Mouse (Mus musculus): ENCODE measurements around the gene Spag9.

Spag9 gene

GRCm38 (mm10) chr11:94054901-94055300 is 59.0 kb downstream of the Spag9 start:
- no peak for DNase-seq

DNA sequence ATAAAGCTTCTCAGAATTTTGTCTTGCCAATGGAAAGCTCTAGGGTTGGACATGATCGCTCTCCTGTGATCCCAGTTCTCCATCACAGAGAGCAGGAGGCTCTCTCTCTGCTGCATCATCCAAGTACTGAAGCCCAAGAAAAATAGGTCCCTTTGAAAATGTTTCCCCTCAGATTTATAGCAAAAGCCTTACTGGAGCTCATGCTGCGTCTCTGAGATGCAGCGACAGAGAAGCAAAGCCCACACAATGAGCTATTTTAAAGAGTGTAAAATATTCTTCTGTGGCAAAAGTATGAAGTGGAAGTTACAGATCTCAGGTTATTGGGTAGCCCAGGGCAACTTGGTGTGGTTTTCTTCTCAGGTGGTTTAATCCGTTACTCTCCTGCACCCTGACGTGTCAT is 68.0 kb downstream of the Spag9 start:
- no peak for DNase-seq

DNA sequence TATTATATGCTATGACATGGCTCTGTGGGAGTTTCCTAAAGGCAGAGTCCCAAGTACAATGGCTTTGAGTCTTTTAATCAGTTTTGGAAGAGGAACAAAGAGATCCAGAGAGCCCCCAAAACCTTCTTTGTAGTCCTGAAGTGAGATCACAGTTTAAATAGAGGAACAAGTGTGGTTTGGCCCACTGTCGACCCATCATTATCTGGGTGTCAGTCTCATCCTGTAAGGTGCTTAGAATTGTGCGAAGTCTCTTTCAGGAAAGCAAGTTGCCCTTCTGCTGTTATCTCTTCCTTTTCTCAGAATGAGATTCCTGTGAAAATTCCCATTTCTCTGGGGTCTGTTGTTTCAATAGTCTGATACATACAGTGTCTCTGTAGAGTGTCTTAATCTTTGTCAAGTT is 74.6 kb downstream of the Spag9 start:
- DNase-seq = no peak

- DNase-seq = peak; percentile 30
Observed at GRCm38 (mm10) chr11:94073283-94073682, 77.4 kb downstream of the Spag9 start.

- peak; percentile 64 for DNase-seq
Observed at GRCm38 (mm10) chr11:94086966-94087365, 91.1 kb downstream of the Spag9 start.

DNA sequence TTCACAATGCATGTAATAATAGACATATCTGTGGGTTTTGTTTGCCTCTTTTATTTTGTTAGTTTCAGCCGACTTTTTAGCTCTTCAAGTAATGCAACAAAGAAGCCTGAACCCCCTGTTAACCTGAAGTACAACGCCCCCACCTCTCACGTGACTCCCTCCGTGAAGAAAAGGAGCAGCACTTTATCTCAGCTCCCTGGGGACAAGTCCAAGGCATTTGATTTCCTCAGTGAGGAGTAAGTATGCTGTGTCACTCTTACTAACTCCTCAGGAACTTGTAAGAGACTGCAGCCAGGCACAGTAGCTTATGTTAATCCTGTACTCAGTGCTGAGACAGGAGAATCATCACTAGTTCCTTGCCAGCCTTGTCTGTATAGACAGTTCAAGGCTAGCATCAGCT is 94.6 kb downstream of the Spag9 start:
- DNase-seq = no peak

DNA sequence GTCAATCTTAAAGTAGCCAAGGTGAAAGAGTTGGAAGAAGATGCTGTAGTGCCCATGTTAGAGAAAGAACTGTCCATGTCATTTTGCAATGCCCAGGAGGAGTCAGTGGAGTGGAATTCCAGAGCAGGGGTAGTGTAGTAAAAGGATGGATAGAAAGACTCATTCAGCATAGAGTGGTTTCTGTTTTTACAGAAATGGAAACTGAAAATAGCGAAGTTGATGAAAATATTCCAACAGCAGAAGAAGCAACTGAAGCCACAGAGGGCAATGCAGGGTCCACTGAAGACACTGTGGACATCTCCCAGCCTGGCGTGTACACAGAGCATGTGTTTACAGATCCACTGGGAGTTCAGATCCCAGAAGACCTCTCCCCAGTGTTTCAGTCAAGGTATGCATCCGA is 101.6 kb downstream of the Spag9 start:
- DNase-seq = no peak

GRCm38 (mm10) chr11:94098840-94099239 is 102.9 kb downstream of the Spag9 start:
- DNase-seq = no peak

- DNase-seq = no peak
Observed at GRCm38 (mm10) chr11:94113795-94114194, 117.9 kb downstream of the Spag9 start.

DNA sequence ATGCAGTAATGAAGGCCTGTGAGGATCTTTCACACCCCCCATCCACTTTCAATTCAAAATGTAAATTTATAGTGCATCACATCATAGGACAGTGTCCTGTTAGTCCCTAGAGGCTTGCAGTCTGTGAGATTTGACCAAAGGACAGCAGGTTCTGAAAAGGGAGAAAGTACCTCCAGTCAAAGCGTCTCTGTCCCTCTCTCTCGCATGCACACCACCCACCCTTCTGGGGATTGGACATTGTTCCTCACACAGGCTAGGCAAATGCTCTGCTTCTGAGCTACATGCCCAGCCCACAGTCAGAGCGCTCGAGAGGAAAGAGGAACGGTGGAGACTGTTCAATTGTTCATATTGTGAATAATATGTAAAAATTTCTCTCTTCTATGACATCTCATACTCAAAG is 119.5 kb downstream of the Spag9 start:
- DNase-seq = no peak

DNA sequence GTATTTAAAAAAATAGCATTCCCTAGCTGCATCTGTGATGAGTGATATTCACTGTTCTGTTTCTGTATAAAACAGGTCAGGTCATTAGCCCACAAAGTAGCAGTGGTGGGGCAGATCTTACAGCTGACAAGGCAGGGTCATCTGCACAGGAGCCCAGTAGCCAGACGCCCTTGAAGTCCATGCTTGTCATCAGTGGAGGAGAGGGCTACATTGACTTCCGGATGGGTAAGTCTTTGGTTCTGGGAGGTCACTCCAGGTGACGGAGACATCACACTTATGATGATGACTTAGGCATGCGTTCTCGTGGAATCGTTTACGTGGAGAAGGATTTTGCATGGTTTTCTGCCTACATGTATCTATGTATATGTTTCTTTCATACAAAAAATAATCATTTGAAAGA is 120.8 kb downstream of the Spag9 start:
- DNase-seq = no peak

- DNase-seq = no peak
Observed at GRCm38 (mm10) chr11:94117836-94118235, 121.9 kb downstream of the Spag9 start.

GRCm38 (mm10) chr11:94118612-94119011 is 122.7 kb downstream of the Spag9 start:
- no peak for DNase-seq

DNA sequence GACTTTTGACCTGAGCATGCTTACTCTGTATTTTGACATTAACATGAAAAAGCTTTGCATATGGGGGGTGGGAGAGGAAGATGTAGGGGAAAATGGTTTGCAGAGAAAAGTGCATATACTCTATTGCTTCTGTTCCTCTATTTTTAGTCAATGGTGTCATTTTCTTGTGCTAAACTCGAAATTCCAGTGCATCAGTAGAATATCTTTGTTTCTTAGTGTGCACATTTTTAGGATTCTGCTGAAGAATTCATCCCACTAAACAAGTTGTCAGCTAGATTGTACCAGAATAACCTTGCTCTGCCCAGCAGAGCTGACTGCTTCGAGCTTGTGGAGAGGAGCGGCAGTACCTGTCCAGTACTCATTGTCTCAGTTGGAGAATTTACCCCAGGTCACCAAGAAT is 124.8 kb downstream of the Spag9 start:
- no peak for DNase-seq

GRCm38 (mm10) chr11:94121501-94121900 is 125.6 kb downstream of the Spag9 start:
- no peak for DNase-seq

- no peak for DNase-seq
Observed at GRCm38 (mm10) chr11:94122341-94123030, 126.6 kb downstream of the Spag9 start.

DNA sequence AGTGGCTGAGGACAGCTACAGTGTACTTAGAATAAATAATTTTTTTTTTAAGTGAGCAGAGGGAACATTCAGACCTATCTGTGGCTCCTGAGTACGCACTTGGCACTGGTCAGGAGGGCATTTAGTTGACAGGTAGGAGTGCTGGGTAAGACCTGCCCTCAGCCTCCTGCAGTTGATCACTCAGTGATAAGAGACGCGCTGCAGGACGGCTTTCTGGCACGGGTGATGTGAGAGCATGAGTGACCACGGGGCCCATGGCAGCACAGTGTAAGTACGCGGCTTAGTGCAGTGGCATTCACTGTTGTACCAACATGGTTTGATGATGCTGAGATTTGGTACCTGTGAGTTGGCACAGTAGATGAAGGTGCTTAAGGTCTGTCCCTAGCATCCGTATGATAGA is 130.8 kb downstream of the Spag9 start:
- no peak for DNase-seq

DNA sequence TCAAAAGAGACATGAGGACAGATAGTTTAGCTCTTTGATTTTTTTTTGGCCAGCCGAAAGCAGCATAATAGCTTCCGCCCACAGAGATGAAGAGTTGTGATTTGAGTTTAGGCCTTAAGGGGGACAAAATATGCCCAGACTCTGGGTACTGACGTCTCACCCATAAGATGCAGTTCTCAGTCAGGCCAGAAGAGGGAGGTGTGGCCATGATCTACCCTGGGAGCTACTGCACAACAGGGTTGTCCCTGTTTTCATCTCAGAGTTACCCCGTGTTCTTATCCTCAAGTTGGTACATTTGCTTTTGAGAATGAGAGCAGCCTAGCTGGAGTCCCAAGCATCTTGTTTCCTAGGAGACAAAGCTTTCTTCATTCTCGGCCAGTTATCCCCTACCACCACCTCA is 132.1 kb downstream of the Spag9 start:
- peak; percentile 94 for DNase-seq

DNA sequence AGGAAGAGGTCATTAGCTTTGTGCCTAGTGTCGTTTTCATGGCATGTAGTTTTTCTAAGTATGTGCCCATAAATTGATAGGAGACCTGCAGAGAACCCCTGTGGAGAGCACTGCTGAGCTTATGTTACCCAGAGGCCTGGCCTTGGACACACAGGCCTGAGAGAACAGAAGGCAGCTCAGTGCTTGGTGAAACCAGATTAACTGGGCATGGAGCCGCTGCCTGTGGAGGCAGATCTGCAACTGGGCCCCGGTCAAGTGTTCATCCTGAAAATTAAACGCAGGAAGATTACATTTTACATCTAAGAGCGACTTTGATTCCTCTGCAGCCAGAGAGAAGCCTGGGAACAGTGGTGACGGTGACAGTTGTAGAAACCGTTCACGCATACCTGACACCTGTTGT is 132.6 kb downstream of the Spag9 start:
- no peak for DNase-seq

GRCm38 (mm10) chr11:94129261-94130059 is 133.6 kb downstream of the Spag9 start:
- DNase-seq = peak; percentile 79

DNA sequence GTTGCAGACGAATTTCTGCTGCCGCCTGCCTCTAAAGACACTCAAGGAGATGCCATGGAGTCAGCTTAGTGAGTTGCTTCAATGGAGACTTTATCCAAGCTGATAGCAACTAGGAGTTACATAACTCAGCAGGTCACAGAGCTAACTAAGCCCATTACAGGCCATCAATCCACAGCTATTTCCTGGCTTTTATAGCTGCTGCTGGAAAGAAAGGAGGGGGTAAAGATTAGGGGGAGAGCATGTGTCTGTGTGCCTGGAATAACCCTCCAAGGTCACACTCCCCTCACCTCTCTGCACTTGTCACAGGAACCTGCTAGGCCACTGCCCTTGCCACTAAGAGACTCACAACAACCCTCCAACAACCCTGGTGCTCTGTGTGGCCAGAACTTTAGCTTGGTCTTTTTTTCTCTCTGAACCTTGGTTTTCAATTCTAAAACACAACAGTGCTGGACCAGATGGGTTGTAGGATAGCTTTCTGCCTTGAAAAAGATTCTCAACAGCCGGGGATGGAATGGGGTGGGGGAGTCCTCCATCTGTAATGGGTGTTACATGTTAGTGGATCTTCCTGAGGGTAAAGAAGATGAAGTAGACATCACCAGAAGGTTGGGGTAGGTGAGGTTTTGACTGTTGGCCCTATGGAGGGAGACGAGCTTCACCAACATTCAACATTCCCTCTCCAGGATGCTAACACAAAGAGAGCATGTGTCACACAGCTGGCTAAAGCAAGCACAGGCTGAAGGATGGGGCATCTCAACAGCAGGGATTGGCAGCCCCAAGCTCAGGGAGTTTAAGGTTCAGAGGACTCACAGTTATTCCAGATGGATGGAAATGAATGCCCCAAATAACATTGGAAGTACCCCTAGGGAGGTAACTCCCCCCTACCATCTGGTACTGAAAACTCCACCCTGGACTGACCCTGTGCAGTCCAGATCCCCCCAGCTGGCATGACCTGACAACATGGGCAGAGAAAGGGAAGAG is 134.5 kb downstream of the Spag9 start:
- no peak for DNase-seq

DNA sequence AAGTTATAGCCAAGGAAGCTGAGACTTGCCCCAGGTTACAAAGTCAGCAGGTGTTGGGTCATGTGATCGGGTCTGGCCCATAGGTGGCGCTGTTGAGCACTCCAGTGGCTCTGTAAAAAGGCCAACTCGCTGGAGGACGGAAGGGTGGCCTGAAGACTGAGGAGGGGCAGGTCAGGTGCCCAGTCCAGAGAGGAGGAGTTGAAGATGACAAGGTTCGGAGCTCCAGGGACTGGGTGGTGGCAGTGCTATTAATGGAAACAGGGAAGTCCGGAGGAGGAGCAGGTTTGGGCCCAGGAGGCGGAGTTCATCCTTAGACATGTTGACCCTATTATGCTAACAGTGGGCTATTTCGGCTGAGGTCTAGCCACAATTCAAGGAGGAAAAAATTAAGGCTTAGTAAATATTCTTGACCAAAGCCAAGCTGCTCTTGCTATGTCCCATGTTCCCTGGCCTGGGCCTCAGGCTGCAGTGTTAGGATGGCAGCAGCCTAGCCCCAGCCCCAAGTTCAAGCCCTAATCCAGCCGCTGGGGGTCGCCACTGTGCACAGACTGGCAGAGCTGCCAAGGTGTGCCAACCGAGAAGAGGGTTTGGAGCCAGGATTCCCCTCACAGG is 137.6 kb downstream of the Spag9 start:
- peak; percentile 92 for DNase-seq
